In genomic region chr16:96677471-96677870, GRCm38 (mm10) we compare ENCODE assay signal across 20 mouse cellular contexts.
A peak's percentile ranks its signal among the peaks of the same experiment; 100 is the strongest.
DNase-seq lines count a peak whose midpoint lies in the region; ATAC-seq and TF ChIP-seq lines count a peak whose summit lies in the region.
"Had no signal": no experiment of that assay in that cellular context is flagged by ENCODE, and none has a peak within 500 bp of the region (broad histone marks: within the 10 kb centered on the region; RNA-seq: fewer than 3 reads in every experiment).

No protein-coding gene starts in this region.

- no peak overlapping the region for H3K27ac ChIP-seq in hindbrain, embryonic 14.5 days
- no peak overlapping the region for H3K27ac ChIP-seq in hindbrain, embryonic 16.5 days (ENCODE audit: low read depth, low read length)
- no peak overlapping the region for H3K27ac ChIP-seq in cerebellum, adult 2 months (ENCODE audit: insufficient read depth, low read length)
- H3K27ac ChIP-seq: forebrain, embryonic 12.5 days; heart, embryonic 13.5 days; kidney, postnatal 0 days had no signal

- peaks cover 21% of the 10 kb centered on the region for H3K36me3 ChIP-seq in hindbrain, embryonic 14.5 days (replicated peaks; ENCODE audit: control insufficient read depth, insufficient read depth)
- H3K36me3 ChIP-seq in hindbrain, embryonic 16.5 days (ENCODE audit: control insufficient read depth, insufficient read depth, low read length), result peaks cover 4% of the 10 kb centered on the region; the same call in 1 of the 2 replicates
- H3K36me3 ChIP-seq: forebrain, embryonic 12.5 days; heart, embryonic 13.5 days had no signal

- H3K27me3 ChIP-seq in hindbrain, embryonic 14.5 days (ENCODE audit: control insufficient read depth, insufficient read depth, low read length), result no peaks in the 10 kb centered on the region
- H3K27me3 ChIP-seq in hindbrain, embryonic 16.5 days (replicated peaks; ENCODE audit: control insufficient read depth, insufficient read depth, low read length), result no peaks in the 10 kb centered on the region
- H3K27me3 ChIP-seq in cerebellum, adult 2 months (ENCODE audit: control insufficient read depth, insufficient read depth, low read length), result no peaks in the 10 kb centered on the region
- H3K27me3 ChIP-seq: forebrain, embryonic 12.5 days; midbrain, embryonic 15.5 days had no signal

- no peak overlapping the region for H3K9ac ChIP-seq in hindbrain, embryonic 14.5 days
- H3K9ac ChIP-seq in hindbrain, embryonic 16.5 days (ENCODE audit: low read depth, low read length), result no peak overlapping the region
- H3K9ac ChIP-seq: forebrain, embryonic 12.5 days; heart, embryonic 13.5 days; midbrain, embryonic 15.5 days had no signal

- no peak for TF ChIP-seq CTCF in lung, adult 2 months (IDR thresholded peaks at IDR 0.05; ENCODE audit: insufficient read depth, low read length)
- no peak for TF ChIP-seq CTCF in cerebellum, adult 2 months (IDR thresholded peaks at IDR 0.05; ENCODE audit: borderline replicate concordance, insufficient read depth, low read depth, low read length)

- no peak overlapping the region for H3K4me3 ChIP-seq in hindbrain, embryonic 14.5 days (replicated peaks; ENCODE audit: low read length)
- H3K4me3 ChIP-seq in hindbrain, embryonic 16.5 days (ENCODE audit: low read length), result no peak overlapping the region
- no peak overlapping the region for H3K4me3 ChIP-seq in lung, adult 2 months (replicated peaks; ENCODE audit: extremely low read depth, low read depth, low read length)
- no peak overlapping the region for H3K4me3 ChIP-seq in cerebellum, adult 2 months (replicated peaks; ENCODE audit: insufficient read depth, low read depth, low read length)
- H3K4me3 ChIP-seq: forebrain, embryonic 12.5 days; heart, embryonic 13.5 days; midbrain, embryonic 15.5 days had no signal

- peak; percentile 17 for DNase-seq in adrenal gland, postnatal 10 days
- DNase-seq in adrenal gland, adult 18-20 months (ENCODE audit: low spot score in 2 of 2), result no peak
- DNase-seq in hindbrain, embryonic 14.5 days (ENCODE audit: low spot score), result peak; percentile 45
- peak; percentile 25 for DNase-seq in lung, postnatal 10 days
- no peak for DNase-seq in lung, adult 2 months
- DNase-seq in brain, adult 2 months (ENCODE audit: low read depth, low spot score), result peak; percentile 36
- DNase-seq in cerebellum, adult 2 months, result no peak
- DNase-seq: cerebellum, adult 18-20 months; gastrocnemius, postnatal 10 days; heart, adult 18-20 months; kidney, adult 11 months; lung, adult 18-20 months; thymus, postnatal 25 days had no signal

- no peak for TF ChIP-seq POLR2A in lung, adult 2 months (IDR thresholded peaks at IDR 0.05; ENCODE audit: borderline replicate concordance, extremely low read depth, low read depth, low read length)
- TF ChIP-seq POLR2A in cerebellum, adult 2 months (IDR thresholded peaks at IDR 0.05; ENCODE audit: borderline replicate concordance, insufficient read depth, low read length), result no peak

- no peaks in the 10 kb centered on the region for H3K4me1 ChIP-seq in hindbrain, embryonic 14.5 days (replicated peaks; ENCODE audit: control insufficient read depth, insufficient read depth, low read length)
- 0 out of 2 replicates have a peak, but pooled peaks cover 2% of the 10 kb centered on the region for H3K4me1 ChIP-seq in hindbrain, embryonic 16.5 days (ENCODE audit: control insufficient read depth, insufficient read depth, low read depth, low read length)
- no peaks in the 10 kb centered on the region for H3K4me1 ChIP-seq in lung, adult 2 months (ENCODE audit: control insufficient read depth, insufficient read depth, low read length)
- no peaks in the 10 kb centered on the region for H3K4me1 ChIP-seq in cerebellum, adult 2 months (ENCODE audit: control insufficient read depth, insufficient read depth, low read length)

- H3K4me2 ChIP-seq in hindbrain, embryonic 14.5 days (replicated peaks), result no peak overlapping the region
- no peak overlapping the region for H3K4me2 ChIP-seq in hindbrain, embryonic 16.5 days (ENCODE audit: low read length)
- H3K4me2 ChIP-seq: forebrain, embryonic 12.5 days; heart, embryonic 13.5 days; midbrain, embryonic 15.5 days had no signal

- ATAC-seq in hindbrain, embryonic 14.5 days (ENCODE audit: low FRiP score), result no peak
- ATAC-seq in hindbrain, embryonic 16.5 days, result no peak
- ATAC-seq: CD4-positive, CD25-positive, alpha-beta regulatory T cell, adult 4 months; midbrain, embryonic 15.5 days; Patski had no signal

- WGBS in hindbrain, embryonic 14.5 days, result 75% methylated on average over 2 of the region's 2 CpGs
- WGBS in hindbrain, embryonic 16.5 days, result 64% methylated on average over 2 of the region's 2 CpGs
- WGBS in lung, adult 2 months, result 51% methylated on average over 2 of the region's 2 CpGs
- 44% methylated on average over 2 of the region's 2 CpGs for WGBS in cerebellum, adult 2 months

- H3K9me3 ChIP-seq in hindbrain, embryonic 14.5 days (ENCODE audit: control insufficient read depth, low read length), result no peaks in the 10 kb centered on the region
- H3K9me3 ChIP-seq in hindbrain, embryonic 16.5 days (ENCODE audit: control insufficient read depth, low read length), result no peaks in the 10 kb centered on the region
- H3K9me3 ChIP-seq: forebrain, embryonic 12.5 days; heart, embryonic 13.5 days; midbrain, embryonic 15.5 days had no signal

Comparison
In these comparisons a context has a peak if more than half of its experiments do, and no peak if none do; other contexts are left out.
1. DNase-seq: peak in adrenal gland, postnatal 10 days (single experiment), hindbrain, embryonic 14.5 days (single experiment), lung, postnatal 10 days (single experiment) and brain, adult 2 months (single experiment); none in adrenal gland, adult 18-20 months (0 of 2), lung, adult 2 months (single experiment) and cerebellum, adult 2 months (0 of 2).